Mouse (Mus musculus): Measurements from ENCODE around the gene Abcc5. TPM values are rescaled to one million over a fixed set of nuclear protein-coding genes. Genes with fewer than 3 reads are reported as not detected.
"Not testable (repeated sequence)": the region's sequence is repeated elsewhere in the genome, so short reads cannot be mapped to it uniquely, and the experiment has no call there.

Abcc5 gene
- polyA plus RNA-seq, 1 experiment, result 132 TPM

DNA sequence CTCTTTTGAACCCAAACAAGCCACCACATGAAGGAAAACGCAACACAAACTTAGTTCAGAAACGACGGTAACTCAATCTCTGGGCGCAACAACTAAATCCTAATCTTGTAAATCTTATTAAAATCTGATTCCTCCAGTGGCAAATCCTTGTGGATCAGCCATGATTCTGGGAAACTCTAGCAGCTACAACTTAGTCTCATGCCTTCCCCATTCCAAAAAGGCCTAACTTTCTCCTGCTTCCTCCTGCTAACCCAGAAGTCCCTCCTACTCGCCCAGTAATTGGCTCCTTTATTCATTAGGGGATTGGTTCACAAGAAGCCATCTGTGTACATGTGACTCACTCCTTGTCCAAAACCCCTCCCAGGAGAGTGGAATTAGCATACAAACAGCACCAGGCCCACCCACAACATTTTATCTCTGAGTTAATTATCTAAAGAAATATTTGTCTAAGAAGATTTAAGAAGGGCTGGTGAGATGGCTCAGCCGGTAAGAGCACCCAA is 28.0 kb upstream of the Abcc5 start:
- no peak overlapping the region for H3K4me3 ChIP-seq (ENCODE audit: insufficient read depth, low read length)
- no peak for TF ChIP-seq CTCF (IDR thresholded peaks at IDR 0.05; ENCODE audit: low read depth, low read length)
- TF ChIP-seq POLR2A (IDR thresholded peaks at IDR 0.05; ENCODE audit: borderline replicate concordance, low read depth, low read length), result no peak

DNA sequence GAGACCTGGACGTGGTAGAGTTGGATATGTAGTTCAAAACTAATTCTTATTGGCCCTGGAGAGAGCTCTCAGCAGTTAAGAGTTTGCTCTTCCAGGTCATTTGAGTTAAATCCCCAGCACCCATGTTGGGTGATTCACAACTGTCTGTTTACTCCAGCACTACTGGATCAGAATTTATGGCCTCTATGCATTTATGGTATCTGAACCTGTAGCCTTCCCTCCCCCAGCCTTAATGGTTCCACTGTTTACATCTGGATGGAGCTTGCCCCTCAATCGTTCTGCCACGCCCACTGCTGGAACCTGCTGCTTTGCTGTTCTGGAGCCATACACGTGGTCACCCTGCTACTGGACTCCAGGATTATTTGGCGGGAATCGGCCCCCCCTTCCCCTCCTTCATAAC is 25.6 kb upstream of the Abcc5 start:
- 0 out of 2 replicates have a peak, but pooled peaks cover 2% of the 10 kb centered on the region for H3K4me1 ChIP-seq (ENCODE audit: control insufficient read depth, insufficient read depth, low read length)
- no peak for TF ChIP-seq CTCF (IDR thresholded peaks at IDR 0.05; ENCODE audit: low read depth, low read length)
- TF ChIP-seq POLR2A (IDR thresholded peaks at IDR 0.05; ENCODE audit: borderline replicate concordance, low read depth, low read length), result no peak

More for the DNA sequence above, 28.0 kb upstream of the Abcc5 start:
- Histone ChIP-seq H3K27ac (ENCODE audit: insufficient read depth, low read depth, low read length) (no peak overlapping the region), H3K4me1 (ENCODE audit: control insufficient read depth, insufficient read depth, low read length) (peaks cover 5% of the 10 kb centered on the region; the same call in 1 of the 2 replicates)

DNA sequence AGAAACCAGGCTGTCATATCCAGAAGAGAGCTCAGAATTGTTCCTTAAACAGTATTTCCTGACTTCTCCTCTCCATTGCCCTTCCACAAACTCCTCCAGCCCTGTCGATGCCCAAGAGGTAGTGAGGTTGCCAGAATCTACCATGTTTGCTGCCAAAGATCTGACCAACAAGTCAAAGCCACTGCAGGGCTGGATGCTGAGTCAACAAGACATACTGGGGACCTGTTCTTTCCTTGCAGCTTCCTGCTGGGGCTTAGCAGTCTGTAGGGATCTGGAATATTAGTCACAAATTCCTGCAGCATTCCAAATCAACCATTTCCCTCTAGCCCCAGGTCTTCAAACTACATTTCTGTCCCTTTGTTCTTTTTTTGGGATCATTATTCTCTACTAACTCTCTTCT is 19.7 kb upstream of the Abcc5 start:
- H3K4me1 ChIP-seq (ENCODE audit: control insufficient read depth, insufficient read depth, low read length), result peaks cover 11% of the 10 kb centered on the region
- TF ChIP-seq POLR2A (IDR thresholded peaks at IDR 0.05; ENCODE audit: borderline replicate concordance, low read depth, low read length) (no peak), CTCF (IDR thresholded peaks at IDR 0.05; ENCODE audit: low read depth, low read length) (no peak)
- H3K4me3 ChIP-seq (ENCODE audit: insufficient read depth, low read length), result no peak overlapping the region
- no peak overlapping the region for H3K27ac ChIP-seq (ENCODE audit: insufficient read depth, low read depth, low read length)

More for the DNA sequence above, 25.6 kb upstream of the Abcc5 start:
- Histone ChIP-seq H3K4me3 (ENCODE audit: insufficient read depth, low read length) (no peak overlapping the region), H3K27ac (ENCODE audit: insufficient read depth, low read depth, low read length) (no peak overlapping the region)

DNA sequence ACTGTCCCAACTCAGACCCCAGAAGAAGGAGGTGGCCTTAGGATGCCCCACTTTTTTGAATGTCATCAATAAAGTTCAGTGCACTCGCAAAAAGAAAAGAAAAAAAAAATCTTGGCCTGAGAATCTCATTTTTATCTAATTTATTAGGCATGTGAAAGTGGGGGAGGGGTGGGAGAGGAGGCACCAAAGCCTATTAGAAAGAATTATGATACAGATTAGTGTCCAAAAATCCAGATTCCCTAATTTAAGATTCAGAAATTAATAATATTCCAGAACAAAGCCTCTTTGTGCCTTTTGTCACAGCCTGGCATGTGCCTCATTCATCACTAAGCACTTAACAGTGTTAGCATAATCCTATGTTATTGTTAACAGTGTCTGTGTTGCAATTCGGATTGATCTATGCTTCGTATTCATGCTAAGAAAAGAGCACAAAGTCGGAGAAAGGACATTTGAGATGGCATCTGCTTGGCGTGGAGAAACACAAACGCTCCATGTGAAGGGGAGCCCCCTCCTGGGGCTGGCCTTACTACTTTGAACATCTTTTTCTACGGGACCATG is 18.7 kb upstream of the Abcc5 start:
- Histone ChIP-seq H3K27ac (ENCODE audit: insufficient read depth, low read depth, low read length) (no peak overlapping the region), H3K4me1 (ENCODE audit: control insufficient read depth, insufficient read depth, low read length) (peaks cover 11% of the 10 kb centered on the region), H3K4me3 (ENCODE audit: insufficient read depth, low read length) (no peak overlapping the region)
- TF ChIP-seq CTCF (IDR thresholded peaks at IDR 0.05; ENCODE audit: low read depth, low read length), result no peak
- TF ChIP-seq POLR2A (IDR thresholded peaks at IDR 0.05; ENCODE audit: borderline replicate concordance, low read depth, low read length), result no peak

DNA sequence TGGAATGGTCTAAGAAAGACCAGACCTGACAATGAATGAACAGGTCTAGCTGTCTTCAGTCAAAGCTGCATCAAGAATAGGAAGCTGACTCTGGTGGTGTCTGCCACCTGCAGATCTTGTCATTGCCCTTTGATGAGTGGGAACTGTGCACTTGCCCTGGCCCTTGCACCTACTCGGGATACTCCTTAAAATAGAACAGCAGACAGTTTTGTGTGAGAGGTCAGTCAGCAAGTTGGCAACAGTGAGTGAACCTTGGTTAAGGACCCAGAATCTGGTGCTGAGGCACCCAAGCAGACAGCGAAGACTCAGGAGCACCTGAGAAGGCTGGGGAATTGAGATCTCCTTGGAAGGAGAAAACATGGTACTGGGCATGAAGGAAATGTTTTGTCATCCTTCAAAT is 16.7 kb upstream of the Abcc5 start:
- Histone ChIP-seq H3K4me3 (ENCODE audit: insufficient read depth, low read length) (no peak overlapping the region), H3K27ac (ENCODE audit: insufficient read depth, low read depth, low read length) (no peak overlapping the region), H3K4me1 (ENCODE audit: control insufficient read depth, insufficient read depth, low read length) (peaks cover 11% of the 10 kb centered on the region)
- no peak for TF ChIP-seq CTCF (IDR thresholded peaks at IDR 0.05; ENCODE audit: low read depth, low read length)
- no peak for TF ChIP-seq POLR2A (IDR thresholded peaks at IDR 0.05; ENCODE audit: borderline replicate concordance, low read depth, low read length)

DNA sequence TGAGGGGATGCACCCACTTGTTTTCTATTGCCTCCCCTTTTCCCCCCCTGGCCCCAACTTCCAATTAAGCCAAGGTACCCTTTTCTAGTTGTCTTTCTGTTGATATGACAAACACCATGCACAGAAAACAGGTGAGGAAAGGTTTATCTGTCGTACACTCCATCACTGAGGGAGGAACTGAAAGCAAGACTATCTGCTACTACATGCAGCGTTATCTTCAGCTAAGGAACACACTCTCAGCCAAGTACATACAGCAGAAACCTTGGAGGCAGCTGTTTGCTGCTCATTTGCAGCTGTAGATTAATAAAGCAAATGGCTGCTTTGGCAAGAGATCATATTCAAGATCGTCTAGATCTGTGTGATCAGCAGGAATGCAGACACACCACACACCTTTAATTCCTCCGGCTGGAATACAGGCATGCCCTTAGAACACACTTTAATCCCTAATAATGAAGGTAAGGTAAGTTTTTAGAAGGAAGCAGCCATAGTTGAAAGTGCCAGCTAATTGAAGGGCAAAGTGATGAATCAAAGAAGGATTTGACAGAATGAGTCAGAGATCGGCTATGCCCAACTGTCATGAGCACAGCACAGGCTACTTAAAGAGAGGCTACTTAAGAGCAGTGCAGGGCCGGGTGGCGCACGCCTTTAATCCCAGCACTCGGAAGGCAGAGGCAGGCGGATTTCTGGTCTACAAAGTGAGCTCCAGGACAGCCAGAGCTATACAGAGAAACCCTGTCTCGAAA is 12.7 kb upstream of the Abcc5 start:
- Histone ChIP-seq H3K4me3 (ENCODE audit: insufficient read depth, low read length) (no peak overlapping the region), H3K4me1 (ENCODE audit: control insufficient read depth, insufficient read depth, low read length) (no peaks in the 10 kb centered on the region)

DNA sequence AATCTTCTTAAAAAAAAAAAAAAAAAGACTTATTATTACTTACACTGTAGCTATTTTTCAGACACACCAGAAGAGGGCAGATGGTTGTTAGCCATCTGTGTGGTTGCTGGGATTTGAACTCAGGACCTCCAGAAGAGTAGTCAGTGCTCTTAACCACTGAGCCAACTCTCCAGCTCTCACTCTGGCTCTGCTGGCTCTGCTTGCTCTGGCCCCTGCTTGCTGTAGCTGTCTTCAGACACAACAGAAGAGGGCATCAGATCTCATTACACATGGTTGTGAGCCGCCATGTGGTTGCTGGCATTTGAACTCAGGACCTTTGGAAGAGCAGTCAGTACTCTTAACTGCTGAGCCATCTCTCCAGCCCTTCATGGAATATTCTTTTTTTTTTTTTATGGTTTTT is 11.9 kb upstream of the Abcc5 start:
- H3K4me3 ChIP-seq (ENCODE audit: insufficient read depth, low read length); H3K27ac ChIP-seq (ENCODE audit: insufficient read depth, low read depth, low read length); H3K4me1 ChIP-seq (ENCODE audit: control insufficient read depth, insufficient read depth, low read length): not testable (repeated sequence)

More for the DNA sequence above, 12.7 kb upstream of the Abcc5 start:
- TF ChIP-seq CTCF (IDR thresholded peaks at IDR 0.05; ENCODE audit: low read depth, low read length), result no peak
- no peak for TF ChIP-seq POLR2A (IDR thresholded peaks at IDR 0.05; ENCODE audit: borderline replicate concordance, low read depth, low read length)
- H3K27ac ChIP-seq (ENCODE audit: insufficient read depth, low read depth, low read length), result no peak overlapping the region

DNA sequence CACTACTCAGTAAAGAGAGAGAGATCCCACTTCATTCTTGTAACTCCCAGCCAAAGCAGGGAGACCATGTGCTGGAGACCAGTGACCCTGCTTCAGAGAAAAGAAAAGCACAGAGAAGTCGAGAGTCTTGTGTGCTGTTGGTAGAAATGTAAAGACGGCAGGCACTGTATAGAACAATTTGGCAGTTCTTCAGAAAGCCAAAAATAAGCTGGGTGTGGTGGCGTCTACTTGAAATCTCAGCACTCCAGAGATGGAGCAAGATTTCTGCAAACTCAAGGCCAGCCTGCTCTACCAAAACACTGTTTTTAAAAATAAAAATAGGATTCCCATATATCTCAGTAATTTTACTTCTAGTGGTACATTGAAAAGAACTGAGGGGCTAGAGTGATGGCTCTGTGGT is 10.1 kb upstream of the Abcc5 start:
- Histone ChIP-seq H3K27ac (ENCODE audit: insufficient read depth, low read depth, low read length) (no peak overlapping the region), H3K4me1 (ENCODE audit: control insufficient read depth, insufficient read depth, low read length) (no peaks in the 10 kb centered on the region), H3K4me3 (ENCODE audit: insufficient read depth, low read length) (no peak overlapping the region)
- TF ChIP-seq CTCF (IDR thresholded peaks at IDR 0.05; ENCODE audit: low read depth, low read length) (no peak), POLR2A (IDR thresholded peaks at IDR 0.05; ENCODE audit: borderline replicate concordance, low read depth, low read length) (no peak)

DNA sequence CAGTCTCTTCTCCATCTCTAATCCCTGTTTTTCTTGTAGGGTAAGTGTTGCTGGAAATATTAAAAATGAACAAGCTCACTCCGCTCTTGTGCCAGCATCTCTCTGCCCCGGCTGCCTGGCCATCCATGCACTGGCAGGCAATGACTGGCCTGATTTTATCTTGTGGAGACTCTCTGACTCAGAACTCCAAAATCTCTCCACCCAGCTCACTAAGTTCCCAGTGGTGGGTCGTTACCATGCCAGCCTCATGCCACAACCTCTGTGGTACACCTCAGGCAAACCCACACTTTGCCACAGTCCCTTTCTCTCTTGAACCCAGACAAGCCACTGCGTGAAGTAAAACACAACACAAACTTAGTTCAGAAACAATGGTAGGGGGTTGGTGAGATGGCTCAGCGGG is 3.1 kb upstream of the Abcc5 start:
- H3K27ac ChIP-seq (ENCODE audit: insufficient read depth, low read depth, low read length), result no peak overlapping the region
- H3K4me3 ChIP-seq (ENCODE audit: insufficient read depth, low read length), result no peak overlapping the region
- TF ChIP-seq POLR2A (IDR thresholded peaks at IDR 0.05; ENCODE audit: borderline replicate concordance, low read depth, low read length) (no peak), CTCF (IDR thresholded peaks at IDR 0.05; ENCODE audit: low read depth, low read length) (no peak)
- H3K4me1 ChIP-seq (ENCODE audit: control insufficient read depth, insufficient read depth, low read length), result no peaks in the 10 kb centered on the region

DNA sequence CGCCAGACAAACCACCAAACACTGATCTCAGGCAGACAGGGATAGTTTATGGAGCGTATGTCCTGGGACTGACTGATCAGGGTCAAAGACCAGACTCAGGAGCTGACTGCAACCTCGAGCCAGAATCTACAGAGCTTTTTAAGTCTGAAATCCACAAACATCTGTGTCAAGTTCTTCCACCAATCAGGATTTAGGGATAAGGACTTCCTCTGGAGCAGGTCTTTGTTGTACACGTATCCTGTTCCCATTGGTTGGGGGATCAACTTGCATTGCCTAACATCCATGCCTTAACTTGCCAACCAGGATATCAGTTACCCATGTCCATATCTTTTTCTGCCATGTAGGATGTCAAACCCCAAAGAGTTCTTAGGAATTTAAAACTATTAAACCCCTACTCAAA is 1.4 kb upstream of the Abcc5 start:
- Histone ChIP-seq H3K4me3 (ENCODE audit: insufficient read depth, low read length) (no peak overlapping the region), H3K27ac (ENCODE audit: insufficient read depth, low read depth, low read length) (no peak overlapping the region), H3K4me1 (ENCODE audit: control insufficient read depth, insufficient read depth, low read length) (peaks cover 7% of the 10 kb centered on the region)
- TF ChIP-seq CTCF (IDR thresholded peaks at IDR 0.05; ENCODE audit: low read depth, low read length) (no peak), POLR2A (IDR thresholded peaks at IDR 0.05; ENCODE audit: borderline replicate concordance, low read depth, low read length) (no peak)
